Mouse (Mus musculus) mouse trophoblast stem cell (cell line): ENCODE measurements around the gene Mrtfa.

ENCODE experiments used
- in situ Hi-C, 2 experiments: fragments of 300-500 bp; cut with MseI, MboI; formaldehyde crosslinking; loops; 2 replicates in 1 of 2; 3 replicates in 1 of 2; pipeline ENCODE4 v1.15.1; 2025

The Mrtfa gene

GRCm38 (mm10) chr15:81031611-81032010, 158.9 kb downstream of the Mrtfa start:
- in situ Hi-C loops, result no loop called here

GRCm38 (mm10) chr15:81030891-81031425, 159.6 kb downstream of the Mrtfa start:
- in situ Hi-C loops, result no loop called here

GRCm38 (mm10) chr15:81027378-81028173, 163.0 kb downstream of the Mrtfa start:
- in situ Hi-C loops, result no loop called here

- in situ Hi-C loops, result no loop called here
These were observed 163.7 kb downstream of the Mrtfa start for GRCm38 (mm10) chr15:81026901-81027300.

GRCm38 (mm10) chr15:81023842-81024241, 166.7 kb downstream of the Mrtfa start:
- in situ Hi-C loops, result no loop called here

GRCm38 (mm10) chr15:81022437-81022836, 168.1 kb downstream of the Mrtfa start:
- in situ Hi-C loops, result no loop called here

GRCm38 (mm10) chr15:81021377-81021776, 169.2 kb downstream of the Mrtfa start:
- in situ Hi-C loops, result no loop called here

GRCm38 (mm10) chr15:81017308-81017707, 173.2 kb downstream of the Mrtfa start:
- in situ Hi-C loops, result no loop called here

GRCm38 (mm10) chr15:81016488-81016887, 174.1 kb downstream of the Mrtfa start:
- in situ Hi-C loops, result no loop called here

GRCm38 (mm10) chr15:81015068-81015744, 175.4 kb downstream of the Mrtfa start:
- in situ Hi-C loops, result no loop called here

- in situ Hi-C loops, result no loop called here
These were observed 177.4 kb downstream of the Mrtfa start for GRCm38 (mm10) chr15:81013186-81013585.

GRCm38 (mm10) chr15:81012359-81012758, 178.2 kb downstream of the Mrtfa start:
- in situ Hi-C loops, result no loop called here

GRCm38 (mm10) chr15:81011523-81011922, 179.0 kb downstream of the Mrtfa start:
- in situ Hi-C loops, result no loop called here

- in situ Hi-C loops, result no loop called here
These were observed 180.4 kb downstream of the Mrtfa start for GRCm38 (mm10) chr15:81010114-81010513.

GRCm38 (mm10) chr15:81008689-81009123, 181.9 kb downstream of the Mrtfa start:
- in situ Hi-C loops, result no loop called here

GRCm38 (mm10) chr15:81007905-81008304, 182.7 kb downstream of the Mrtfa start:
- in situ Hi-C loops, result no loop called here

- in situ Hi-C loops, result no loop called here
These were observed 183.2 kb downstream of the Mrtfa start for GRCm38 (mm10) chr15:81007339-81007738.

- in situ Hi-C loops, result no loop called here
These were observed 184.3 kb downstream of the Mrtfa start for GRCm38 (mm10) chr15:81006127-81006735.

GRCm38 (mm10) chr15:81000419-81001138, 190.0 kb downstream of the Mrtfa start:
- in situ Hi-C loops, result no loop called here

GRCm38 (mm10) chr15:80997077-80997476, 193.5 kb downstream of the Mrtfa start:
- in situ Hi-C loops, result no loop called here

- in situ Hi-C loops, result no loop called here
These were observed 194.3 kb downstream of the Mrtfa start for GRCm38 (mm10) chr15:80996090-80996835.
